Comparison of ENCODE assay signal across 30 mouse cellular contexts in genomic region chr13:32896931-32897330, GRCm38 (mm10). TPM values are rescaled to one million over a fixed set of nuclear protein-coding genes. Genes with fewer than 3 reads are reported as not detected.
A peak's percentile ranks its signal among the peaks of the same experiment; 100 is the strongest.
DNase-seq lines count a peak whose midpoint lies in the region; ATAC-seq and TF ChIP-seq lines count a peak whose summit lies in the region.
"Had no signal": no experiment of that assay in that cellular context is flagged by ENCODE, and none has a peak within 500 bp of the region (broad histone marks: within the 10 kb centered on the region; RNA-seq: fewer than 3 reads in every experiment).

No protein-coding gene starts in this region.

- ATAC-seq in liver, embryonic 12.5 days, result no peak
- ATAC-seq in stomach, postnatal 0 days (ENCODE audit: low FRiP score, low TSS enrichment), result 0 out of 2 replicates have a peak, but pooled peaks have one; percentile 47
- ATAC-seq in midbrain, embryonic 13.5 days, result no peak
- ATAC-seq: activated CD4-positive, CD25-positive, alpha-beta regulatory T cell, adult 4 months; forebrain, embryonic 15.5 days; intestine, postnatal 0 days had no signal

- no peak overlapping the region for H3K9ac ChIP-seq in liver, adult 2 months (ENCODE audit: low read depth, low read length)
- no peak overlapping the region for H3K9ac ChIP-seq in liver, embryonic 12.5 days
- no peak overlapping the region for H3K9ac ChIP-seq in stomach, postnatal 0 days (ENCODE audit: low read length)
- H3K9ac ChIP-seq in midbrain, embryonic 13.5 days (replicated peaks), result no peak overlapping the region
- H3K9ac ChIP-seq: embryonic facial prominence, embryonic 13.5 days; forebrain, embryonic 12.5 days; forebrain, embryonic 15.5 days; heart, embryonic 12.5 days; heart, embryonic 15.5 days; hindbrain, embryonic 15.5 days had no signal

- no peak for TF ChIP-seq POLR2A in liver, adult 2 months (IDR thresholded peaks at IDR 0.05; ENCODE audit: extremely low read depth, insufficient read depth, low read length)

- TF ChIP-seq EP300 in stomach, postnatal 0 days (optimal IDR thresholded peaks at IDR 0.05), result no peak

- H3K27ac ChIP-seq in gastrocnemius, adult 2 months, result no peak overlapping the region
- H3K27ac ChIP-seq in liver, adult 2 months (replicated peaks; ENCODE audit: insufficient read depth, low read depth, low read length), result no peak overlapping the region
- no peak overlapping the region for H3K27ac ChIP-seq in liver, embryonic 12.5 days
- no peak overlapping the region for H3K27ac ChIP-seq in stomach, postnatal 0 days (replicated peaks)
- H3K27ac ChIP-seq in midbrain, embryonic 13.5 days, result no peak overlapping the region
- H3K27ac ChIP-seq: embryonic facial prominence, embryonic 10.5 days; embryonic facial prominence, embryonic 13.5 days; forebrain, embryonic 12.5 days; forebrain, embryonic 15.5 days; heart, embryonic 15.5 days; hindbrain, embryonic 15.5 days had no signal

- H3K9me3 ChIP-seq in liver, embryonic 12.5 days (replicated peaks), result no peaks in the 10 kb centered on the region
- H3K9me3 ChIP-seq in stomach, postnatal 0 days (ENCODE audit: control insufficient read depth, low read length), result no peaks in the 10 kb centered on the region
- no peaks in the 10 kb centered on the region for H3K9me3 ChIP-seq in midbrain, embryonic 13.5 days
- H3K9me3 ChIP-seq: embryonic facial prominence, embryonic 10.5 days; embryonic facial prominence, embryonic 13.5 days; forebrain, embryonic 12.5 days; forebrain, embryonic 15.5 days; heart, embryonic 12.5 days; heart, embryonic 15.5 days; hindbrain, embryonic 15.5 days had no signal

- H3K36me3 ChIP-seq in liver, adult 2 months (ENCODE audit: control insufficient read depth, insufficient read depth, low read length), result no peaks in the 10 kb centered on the region
- H3K36me3 ChIP-seq in liver, embryonic 12.5 days, result no peaks in the 10 kb centered on the region
- H3K36me3 ChIP-seq in stomach, postnatal 0 days (ENCODE audit: control insufficient read depth, insufficient read depth, low read length), result no peaks in the 10 kb centered on the region
- H3K36me3 ChIP-seq in midbrain, embryonic 13.5 days, result no peaks in the 10 kb centered on the region
- H3K36me3 ChIP-seq: embryonic facial prominence, embryonic 10.5 days; embryonic facial prominence, embryonic 13.5 days; forebrain, embryonic 12.5 days; forebrain, embryonic 15.5 days; heart, embryonic 12.5 days; heart, embryonic 15.5 days; hindbrain, embryonic 15.5 days had no signal

- WGBS in liver, adult 2 months, result 23% methylated on average over 4 of the region's 4 CpGs
- 65% methylated on average over 4 of the region's 4 CpGs for WGBS in liver, embryonic 12.5 days (ENCODE audit: insufficient replicate concordance)
- WGBS in stomach, postnatal 0 days, result 70% methylated on average over 4 of the region's 4 CpGs
- 70% methylated on average over 4 of the region's 4 CpGs for WGBS in midbrain, embryonic 13.5 days

- H3K27me3 ChIP-seq in liver, adult 2 months (ENCODE audit: control insufficient read depth, insufficient read depth, low read length), result no peaks in the 10 kb centered on the region
- no peaks in the 10 kb centered on the region for H3K27me3 ChIP-seq in liver, embryonic 12.5 days (replicated peaks)
- no peaks in the 10 kb centered on the region for H3K27me3 ChIP-seq in stomach, postnatal 0 days (ENCODE audit: control insufficient read depth, insufficient read depth, low read length)
- no peaks in the 10 kb centered on the region for H3K27me3 ChIP-seq in midbrain, embryonic 13.5 days
- H3K27me3 ChIP-seq: embryonic facial prominence, embryonic 13.5 days; forebrain, embryonic 12.5 days; forebrain, embryonic 15.5 days; heart, embryonic 12.5 days; heart, embryonic 15.5 days had no signal

- H3K4me3 ChIP-seq in gastrocnemius, adult 2 months, result no peak overlapping the region
- H3K4me3 ChIP-seq in liver, adult 2 months (ENCODE audit: insufficient read depth, low read depth, low read length), result no peak overlapping the region
- no peak overlapping the region for H3K4me3 ChIP-seq in liver, embryonic 12.5 days
- H3K4me3 ChIP-seq in stomach, postnatal 0 days (ENCODE audit: low read depth, low read length), result no peak overlapping the region
- no peak overlapping the region for H3K4me3 ChIP-seq in midbrain, embryonic 13.5 days (replicated peaks)
- H3K4me3 ChIP-seq: embryonic facial prominence, embryonic 10.5 days; embryonic facial prominence, embryonic 13.5 days; erythroblast, embryonic 14.5 days; forebrain, embryonic 12.5 days; forebrain, embryonic 15.5 days; heart, embryonic 12.5 days; heart, embryonic 15.5 days; hindbrain, embryonic 15.5 days had no signal

- intact Hi-C loops in gastrocnemius, adult 2 months (cut with DNase I), result no loop called here
- intact Hi-C loops in gastrocnemius, postnatal 14 days (cut with DNase I; ENCODE audit: low total_unique reads), result no loop called here

- peak; percentile 21 for DNase-seq in gastrocnemius, adult 2 months
- DNase-seq in gastrocnemius, postnatal 14 days, result no peak
- peak; percentile 39 for DNase-seq in liver, adult 2 months (ENCODE audit: extremely low read depth, low read depth, low spot score)
- no peak for DNase-seq in stomach, postnatal 0 days (ENCODE audit: low spot score)
- DNase-seq: adrenal gland, postnatal 10 days; adrenal gland, postnatal 36 days; cerebellum, adult 18-20 months; cerebellum, postnatal 25 days; embryo, embryonic 11 days; gastrocnemius, postnatal 10 days; heart, adult 18-20 months; heart, postnatal 14 days; heart, postnatal 4 days had no signal

- no peak for TF ChIP-seq CTCF in gastrocnemius, adult 2 months (IDR thresholded peaks at IDR 0.05)
- TF ChIP-seq CTCF in liver, adult 2 months (IDR thresholded peaks at IDR 0.05; ENCODE audit: low read depth, low read length), result no peak
- no peak for TF ChIP-seq CTCF in stomach, postnatal 0 days (IDR thresholded peaks at IDR 0.05; ENCODE audit: low read depth)

- no peak overlapping the region for H3K4me2 ChIP-seq in liver, embryonic 12.5 days
- no peak overlapping the region for H3K4me2 ChIP-seq in stomach, postnatal 0 days (replicated peaks; ENCODE audit: low read depth)
- no peak overlapping the region for H3K4me2 ChIP-seq in midbrain, embryonic 13.5 days (replicated peaks)
- H3K4me2 ChIP-seq: embryonic facial prominence, embryonic 13.5 days; forebrain, embryonic 12.5 days; forebrain, embryonic 15.5 days; heart, embryonic 12.5 days; heart, embryonic 15.5 days; hindbrain, embryonic 15.5 days had no signal

- no peaks in the 10 kb centered on the region; the same call in 1 of the 2 replicates for H3K4me1 ChIP-seq in liver, adult 2 months (ENCODE audit: control insufficient read depth, insufficient read depth, low read length)
- no peaks in the 10 kb centered on the region for H3K4me1 ChIP-seq in liver, embryonic 12.5 days
- no peaks in the 10 kb centered on the region for H3K4me1 ChIP-seq in stomach, postnatal 0 days (replicated peaks; ENCODE audit: control insufficient read depth, insufficient read depth)
- no peaks in the 10 kb centered on the region for H3K4me1 ChIP-seq in midbrain, embryonic 13.5 days (replicated peaks)
- H3K4me1 ChIP-seq: embryonic facial prominence, embryonic 10.5 days; embryonic facial prominence, embryonic 13.5 days; forebrain, embryonic 12.5 days; forebrain, embryonic 15.5 days; heart, embryonic 12.5 days; heart, embryonic 15.5 days; hindbrain, embryonic 15.5 days had no signal

- H3K79me2 ChIP-seq in liver, adult 2 months (ENCODE audit: control insufficient read depth, insufficient read depth, low read length), result no peaks in the 10 kb centered on the region

RNA-seq across cellular contexts. Expression of gene Serpinb1c, which starts 1.1 kb away (rescaled TPM):
- total RNA-seq in gastrocnemius, adult 2 months (2021), result 1 to 10 TPM; 1.6 to 2.3 TPM
- under 1 TPM; 0.57 to 0.58 TPM for total RNA-seq in gastrocnemius, postnatal 14 days (2021)
- 0.28 TPM in 1 of 2 replicates, not detected in the other for total RNA-seq in liver, adult 2 months (2014; rRNA removed)
- 0.15 TPM in 1 of 2 replicates, not detected in the other for polyA plus RNA-seq in liver, adult 2 months (2012; rRNA removed)
- 0.10 TPM in 1 of 2 replicates, not detected in the other for polyA plus RNA-seq in liver, embryonic 12.5 days (2016; fragmentation: Nextera tagmentation; extraction: Ambion mirVana)
- 0.07 and 0.10 TPM in 2 replicates for polyA plus RNA-seq in stomach, postnatal 0 days (2015; fragmentation: Nextera tagmentation; extraction: Ambion mirVana)
- not detected in 2 replicates for polyA plus RNA-seq in midbrain, embryonic 13.5 days (2015; fragmentation: Nextera tagmentation; extraction: Ambion mirVana)
- total RNA-seq: adrenal gland, adult 18-20 months; adrenal gland, postnatal 36 days; common myeloid progenitor, adult 5-6 weeks; ES-E14 had no signal
- polyA plus RNA-seq: activated CD4-positive, CD25-positive, alpha-beta regulatory T cell, adult 4 months; embryonic facial prominence, embryonic 10.5 days; embryonic facial prominence, embryonic 13.5 days; erythroblast, embryonic 14.5 days; forebrain, embryonic 12.5 days; forebrain, embryonic 15.5 days; hindbrain, embryonic 11.5 days; hindbrain, embryonic 15.5 days; intestine, embryonic 14.5 days; intestine, postnatal 0 days had no signal

RNA-seq across cellular contexts. Expression of gene Serpinb1a, which starts 45.9 kb away (rescaled TPM):
- 1 to 10 TPM; 3.7 to 4.0 TPM for total RNA-seq in gastrocnemius, adult 2 months (2021)
- 1 to 10 TPM; 6.9 to 7.4 TPM for total RNA-seq in gastrocnemius, postnatal 14 days (2021)
- 6.7 and 11.2 TPM in 2 replicates for total RNA-seq in liver, adult 2 months (2014; rRNA removed)
- polyA plus RNA-seq in liver, adult 2 months (2012; rRNA removed), result 4.7 and 5.1 TPM in 2 replicates
- polyA plus RNA-seq in liver, embryonic 12.5 days (2016; fragmentation: Nextera tagmentation; extraction: Ambion mirVana), result 10.5 and 11.7 TPM in 2 replicates
- polyA plus RNA-seq in stomach, postnatal 0 days (2015; fragmentation: Nextera tagmentation; extraction: Ambion mirVana), result 80.1 and 91.1 TPM in 2 replicates
- 2.6 and 3.5 TPM in 2 replicates for polyA plus RNA-seq in midbrain, embryonic 13.5 days (2015; fragmentation: Nextera tagmentation; extraction: Ambion mirVana)
- polyA plus RNA-seq: erythroblast, embryonic 14.5 days; hindbrain, embryonic 11.5 days had no signal

Comparison
In these comparisons a context has a peak if more than half of its experiments do, and no peak if none do; other contexts are left out.
1. DNase-seq: peak in gastrocnemius, adult 2 months (single experiment) and liver, adult 2 months (single experiment); none in gastrocnemius, postnatal 14 days (single experiment) and stomach, postnatal 0 days (single experiment).